Mouse (Mus musculus): ENCODE data around the gene Zfp949. TPM values are rescaled to one million over a fixed set of nuclear protein-coding genes. Genes with fewer than 3 reads are reported as not detected.

Gene Zfp949
- total RNA-seq (2014; rRNA removed) (15.6 and 17.7 TPM in 2 replicates), polyA plus RNA-seq (2015; fragmentation: Nextera tagmentation; extraction: Ambion mirVana) (15.9 and 16.9 TPM in 2 replicates)

- ATAC-seq (peak; percentile 94), DNase-seq (ENCODE audit: low spot score) (peak; percentile 92)
- Histone ChIP-seq H3K9ac (replicated peaks; ENCODE audit: low read length) (peak within 1 kb of the TSS; percentile 72), H3K36me3 (ENCODE audit: insufficient read depth, low read length) (no peaks in the 10 kb centered on the region), H3K9me3 (ENCODE audit: low read length) (no peaks in the 10 kb centered on the region), H3K4me3 (ENCODE audit: low read length) (peak within 1 kb of the TSS; percentile 67), H3K27ac (peak within 1 kb of the TSS; percentile 88), H3K27me3 (ENCODE audit: insufficient read depth, low read length) (no peaks in the 10 kb centered on the region), H3K4me1 (ENCODE audit: insufficient read depth, low read length) (peaks cover 10% of the 10 kb centered on the region), H3K4me2 (ENCODE audit: low read depth, low read length) (peak within 1 kb of the TSS; percentile 77)
- under 1% methylated on average over 30 of the region's 30 CpGs for WGBS
- no peak for TF ChIP-seq CTCF (IDR thresholded peaks at IDR 0.05; ENCODE audit: low read depth)
Measured at GRCm38 (mm10) chr9:88547851-88548613, at the start of gene Zfp949. Gene Zfp949, plus strand, starts transcription at chr9:88548020.

DNA sequence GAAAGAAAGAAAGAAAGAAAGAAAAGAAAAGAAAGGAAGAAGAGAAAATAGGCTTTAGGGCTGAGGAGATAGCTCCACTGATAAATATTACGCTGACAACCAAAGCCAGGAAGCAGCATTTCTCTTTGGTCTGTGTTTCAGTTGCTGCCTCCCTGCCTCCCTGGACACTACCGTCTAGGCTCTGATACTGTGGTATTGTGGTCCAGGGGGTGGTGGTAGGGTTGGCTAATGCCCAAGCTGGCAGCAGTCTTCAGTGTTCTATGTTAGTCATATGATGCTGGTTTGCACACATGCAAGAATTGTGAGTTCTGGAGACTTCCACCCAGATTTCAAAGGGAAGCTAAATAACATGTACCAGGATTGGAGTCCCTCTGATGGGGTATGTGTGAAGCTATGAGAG lies 47.7 kb upstream of the Zfp949 start:
- no peak for ATAC-seq
- WGBS, result 74% methylated on average over 2 of the region's 2 CpGs

GRCm38 (mm10) chr9:88501846-88502245 lies 46.0 kb upstream of the Zfp949 start:
- H3K36me3 ChIP-seq (ENCODE audit: insufficient read depth, low read length), result no peaks in the 10 kb centered on the region
- no peaks in the 10 kb centered on the region for H3K27me3 ChIP-seq (ENCODE audit: insufficient read depth, low read length)
- ATAC-seq, result no peak
- no peak for DNase-seq (ENCODE audit: low spot score)
- WGBS, result 84% methylated on average over 6 of the region's 6 CpGs
- no peak overlapping the region for H3K27ac ChIP-seq
- H3K9ac ChIP-seq (replicated peaks; ENCODE audit: low read length), result no peak overlapping the region
- no peaks in the 10 kb centered on the region for H3K4me1 ChIP-seq (ENCODE audit: insufficient read depth, low read length)
- no peak for TF ChIP-seq CTCF (IDR thresholded peaks at IDR 0.05; ENCODE audit: low read depth)
- H3K9me3 ChIP-seq (ENCODE audit: low read length), result no peaks in the 10 kb centered on the region
- no peak overlapping the region for H3K4me3 ChIP-seq (ENCODE audit: low read length)
- no peak overlapping the region for H3K4me2 ChIP-seq (ENCODE audit: low read depth, low read length)

More for the DNA sequence above, 47.7 kb upstream of the Zfp949 start:
- no peaks in the 10 kb centered on the region for H3K36me3 ChIP-seq (ENCODE audit: insufficient read depth, low read length)
- no peaks in the 10 kb centered on the region for H3K27me3 ChIP-seq (ENCODE audit: insufficient read depth, low read length)
- H3K4me3 ChIP-seq (ENCODE audit: low read length), result no peak overlapping the region
- H3K4me2 ChIP-seq (ENCODE audit: low read depth, low read length), result no peak overlapping the region
- no peak overlapping the region for H3K9ac ChIP-seq (replicated peaks; ENCODE audit: low read length)
- DNase-seq (ENCODE audit: low spot score), result no peak
- no peaks in the 10 kb centered on the region for H3K9me3 ChIP-seq (ENCODE audit: low read length)
- no peaks in the 10 kb centered on the region for H3K4me1 ChIP-seq (ENCODE audit: insufficient read depth, low read length)
- no peak for TF ChIP-seq CTCF (IDR thresholded peaks at IDR 0.05; ENCODE audit: low read depth)
- no peak overlapping the region for H3K27ac ChIP-seq

DNA sequence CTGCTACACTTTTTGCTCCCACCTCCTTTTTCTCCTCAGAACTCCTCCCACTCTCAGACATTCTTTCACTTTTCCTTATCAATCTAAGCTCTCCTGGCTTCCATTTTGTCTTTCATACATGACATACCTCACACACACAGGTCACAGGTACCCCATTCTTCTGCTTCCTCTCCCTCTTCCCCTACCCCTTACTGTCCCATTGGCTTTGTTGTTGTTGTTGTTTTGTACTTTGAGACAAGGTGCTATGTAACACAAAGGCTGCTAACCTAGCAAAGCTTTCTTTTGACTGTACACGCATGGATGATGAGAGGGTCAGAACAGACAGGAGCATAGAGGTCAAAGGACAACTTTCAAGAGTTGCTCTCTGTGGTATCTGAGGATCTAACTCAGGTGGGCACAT lies 32.3 kb upstream of the Zfp949 start:
- H3K9me3 ChIP-seq (ENCODE audit: low read length), result no peaks in the 10 kb centered on the region
- H3K27ac ChIP-seq, result no peak overlapping the region
- no peaks in the 10 kb centered on the region for H3K4me1 ChIP-seq (ENCODE audit: insufficient read depth, low read length)
- WGBS, result 90% methylated on average over 1 of the region's 1 CpGs
- no peak overlapping the region for H3K4me2 ChIP-seq (ENCODE audit: low read depth, low read length)
- H3K9ac ChIP-seq (replicated peaks; ENCODE audit: low read length), result no peak overlapping the region
- TF ChIP-seq CTCF (IDR thresholded peaks at IDR 0.05; ENCODE audit: low read depth), result no peak
- H3K27me3 ChIP-seq (ENCODE audit: insufficient read depth, low read length), result no peaks in the 10 kb centered on the region
- no peak for ATAC-seq
- peaks cover 5% of the 10 kb centered on the region; the same call in 1 of the 2 replicates for H3K36me3 ChIP-seq (ENCODE audit: insufficient read depth, low read length)
- H3K4me3 ChIP-seq (ENCODE audit: low read length), result no peak overlapping the region
- no peak for DNase-seq (ENCODE audit: low spot score)

GRCm38 (mm10) chr9:88516361-88516995 lies 31.3 kb upstream of the Zfp949 start:
- 87% methylated on average over 3 of the region's 3 CpGs for WGBS
- TF ChIP-seq CTCF (IDR thresholded peaks at IDR 0.05; ENCODE audit: low read depth), result no peak
- Histone ChIP-seq H3K4me1 (ENCODE audit: insufficient read depth, low read length) (no peaks in the 10 kb centered on the region), H3K9me3 (ENCODE audit: low read length) (no peaks in the 10 kb centered on the region), H3K4me3 (ENCODE audit: low read length) (no peak overlapping the region), H3K9ac (replicated peaks; ENCODE audit: low read length) (no peak overlapping the region), H3K36me3 (ENCODE audit: insufficient read depth, low read length) (peaks cover 5% of the 10 kb centered on the region; the same call in 1 of the 2 replicates), H3K4me2 (ENCODE audit: low read depth, low read length) (no peak overlapping the region), H3K27me3 (ENCODE audit: insufficient read depth, low read length) (no peaks in the 10 kb centered on the region), H3K27ac (no peak overlapping the region)
- ATAC-seq (no peak), DNase-seq (ENCODE audit: low spot score) (no peak)

GRCm38 (mm10) chr9:88519390-88520121 lies 28.3 kb upstream of the Zfp949 start:
- ATAC-seq (no peak), DNase-seq (ENCODE audit: low spot score) (no peak)
- no peak overlapping the region for H3K9ac ChIP-seq (replicated peaks; ENCODE audit: low read length)
- no peak for TF ChIP-seq CTCF (IDR thresholded peaks at IDR 0.05; ENCODE audit: low read depth)
- no peaks in the 10 kb centered on the region for H3K9me3 ChIP-seq (ENCODE audit: low read length)
- H3K4me2 ChIP-seq (ENCODE audit: low read depth, low read length), result no peak overlapping the region
- H3K4me1 ChIP-seq (ENCODE audit: insufficient read depth, low read length), result no peaks in the 10 kb centered on the region
- peaks cover 5% of the 10 kb centered on the region; the same call in 1 of the 2 replicates for H3K36me3 ChIP-seq (ENCODE audit: insufficient read depth, low read length)
- no peak overlapping the region for H3K4me3 ChIP-seq (ENCODE audit: low read length)
- H3K27ac ChIP-seq, result no peak overlapping the region
- H3K27me3 ChIP-seq (ENCODE audit: insufficient read depth, low read length), result no peaks in the 10 kb centered on the region
